Mouse (Mus musculus) heart, adult 2 months (tissue): ENCODE results near the gene Rbm15.

Experiments used
- CTCF ChIP-seq: fragments of 200-600 bp; IDR thresholded peaks from 2 replicates; pipeline ENCODE4 v1.8.1; 2022; ENCODE audit warnings: antibody characterized with exemption, mild to moderate bottlenecking, moderate library complexity
- POLR2A ChIP-seq: fragments of 200-500 bp; IDR thresholded peaks from 2 replicates; pipeline ENCODE4 v1.6.1; 2011; ENCODE audit warnings: mild to moderate bottlenecking, low read depth, low read length, control low read depth; ENCODE audit not compliant: insufficient read depth

DNA sequence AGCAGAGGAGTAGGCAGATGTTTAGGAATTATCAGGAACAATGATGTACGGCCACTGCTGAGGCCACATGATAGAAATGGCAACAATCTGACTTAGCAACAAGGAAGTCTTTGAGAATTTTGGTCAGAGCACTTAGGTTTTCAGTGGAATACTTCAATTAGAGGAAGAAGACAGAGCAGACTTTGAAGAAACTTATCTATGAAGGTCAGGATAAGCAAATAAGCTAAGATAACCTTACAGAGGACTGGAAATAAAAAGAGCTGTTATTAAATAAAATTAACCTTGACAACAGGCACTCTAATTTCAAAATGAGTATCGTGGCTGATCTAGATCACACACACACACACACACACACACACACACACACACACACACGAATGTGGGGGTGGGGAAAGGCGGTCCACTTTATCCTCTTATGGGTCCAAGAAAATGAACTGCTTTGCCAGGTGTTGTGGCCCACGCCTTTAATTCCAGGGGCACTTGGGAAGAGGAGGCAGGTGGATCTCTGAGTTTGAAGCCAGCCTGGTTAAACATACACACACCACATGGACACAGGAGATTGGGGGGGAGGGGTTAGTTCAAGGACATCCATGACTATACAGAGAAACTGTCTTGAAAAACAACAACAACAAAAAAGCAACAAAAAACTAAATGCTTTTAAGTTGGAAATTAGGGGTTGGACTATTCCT, 37.7 kb downstream of the Rbm15 start:
- TF ChIP-seq POLR2A (no peak), CTCF (no peak)
